Mouse (Mus musculus) ovary, postnatal 14 days (tissue): ENCODE data around the gene Phyhd1.
A peak's percentile ranks its signal among the peaks of the same experiment; 100 is the strongest.

ENCODE experiments used
- DNase-seq: peaks from one replicate; pipeline ENCODE4 v3.0.0; 2022; ENCODE audit warnings: low spot score

Gene Phyhd1

GRCm38 (mm10) chr2:30256616-30257350, 9.2 kb upstream of the Phyhd1 start:
- DNase-seq, result no peak

- no peak for DNase-seq
Measured at GRCm38 (mm10) chr2:30257699-30258460, 8.1 kb upstream of the Phyhd1 start.

- no peak for DNase-seq
Measured at GRCm38 (mm10) chr2:30258600-30258999, 7.4 kb upstream of the Phyhd1 start.

- DNase-seq, result no peak
Measured at GRCm38 (mm10) chr2:30259131-30260064, 6.6 kb upstream of the Phyhd1 start.

- DNase-seq, result no peak
Measured at GRCm38 (mm10) chr2:30261064-30261736, 4.8 kb upstream of the Phyhd1 start.

- DNase-seq, result no peak
Measured at GRCm38 (mm10) chr2:30261921-30262839, 3.8 kb upstream of the Phyhd1 start.

GRCm38 (mm10) chr2:30262840-30263441, 3.1 kb upstream of the Phyhd1 start:
- peak; percentile 71 for DNase-seq

- no peak for DNase-seq
Measured at GRCm38 (mm10) chr2:30263811-30264210, 2.2 kb upstream of the Phyhd1 start.

GRCm38 (mm10) chr2:30264671-30265519, 1.1 kb upstream of the Phyhd1 start:
- DNase-seq, result no peak

- peak; percentile 76 for DNase-seq
Measured at GRCm38 (mm10) chr2:30266392-30266941, 464 bp downstream of the Phyhd1 start.

- no peak for DNase-seq
Measured at GRCm38 (mm10) chr2:30267466-30267865, 1.5 kb downstream of the Phyhd1 start.

GRCm38 (mm10) chr2:30268371-30268770, 2.4 kb downstream of the Phyhd1 start:
- no peak for DNase-seq

- DNase-seq, result no peak
Measured at GRCm38 (mm10) chr2:30269241-30269990, 3.4 kb downstream of the Phyhd1 start.

- DNase-seq, result peak; percentile 65
Measured at GRCm38 (mm10) chr2:30270134-30270533, 4.1 kb downstream of the Phyhd1 start.

- no peak for DNase-seq
Measured at GRCm38 (mm10) chr2:30280743-30281142, 14.7 kb downstream of the Phyhd1 start, which contains the start of gene Gm28038. Gm28038 (plus strand) TSS chr2:30281043.

- DNase-seq, result no peak
Measured at GRCm38 (mm10) chr2:30281651-30282050, 15.6 kb downstream of the Phyhd1 start.

- no peak for DNase-seq
Measured at GRCm38 (mm10) chr2:30283193-30283592, 17.2 kb downstream of the Phyhd1 start.

- no peak for DNase-seq
Measured at GRCm38 (mm10) chr2:30285004-30285403, 19.0 kb downstream of the Phyhd1 start.
